Mouse (Mus musculus): ENCODE data around the gene Nol3.
"Not testable (repeated sequence)": the region's sequence is repeated elsewhere in the genome, so short reads cannot be mapped to it uniquely, and the experiment has no call there.

GRCm38 (mm10) chr8:105232321-105232693 is 43.6 kb upstream of the Nol3 start:
- not testable (repeated sequence) for TF ChIP-seq CTCF (IDR thresholded peaks at IDR 0.05; ENCODE audit: borderline replicate concordance, control insufficient read depth, extremely low read depth, insufficient read depth, low read length, poor library complexity); POLR2A (IDR thresholded peaks at IDR 0.05; ENCODE audit: control insufficient read depth, extremely low read depth, insufficient read depth, low read length, poor library complexity)
